ENCODE assay signal across 13 mouse cellular contexts in the genomic region with DNA sequence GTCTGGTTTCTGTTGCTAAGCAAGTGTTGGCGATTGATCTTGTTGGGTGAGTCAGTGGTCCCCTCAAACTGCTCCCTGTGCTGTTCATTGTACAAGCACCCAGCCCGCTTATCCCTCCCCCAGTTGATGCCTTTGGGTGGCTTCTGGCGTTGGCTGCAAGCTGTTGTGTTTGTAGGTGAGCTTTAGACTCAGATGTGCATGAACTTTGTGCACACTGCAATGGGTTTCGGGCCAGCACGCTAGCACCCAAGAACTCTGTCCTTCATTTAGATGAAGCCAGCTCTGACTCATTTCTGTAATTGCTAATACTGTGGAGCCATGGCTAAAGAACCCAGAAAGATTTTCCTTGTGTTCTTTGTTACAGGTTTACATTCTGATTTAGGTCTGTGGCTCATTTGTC.
DNase-seq lines count a peak whose midpoint lies in the region.
"Had no signal": no experiment of that assay in that cellular context is flagged by ENCODE, and none has a peak within 500 bp of the region (broad histone marks: within the 10 kb centered on the region; RNA-seq: fewer than 3 reads in every experiment).

No protein-coding gene starts in this region.

- peak; percentile 54 for DNase-seq in adrenal gland, postnatal 14 days
- DNase-seq in adrenal gland, postnatal 25 days: no peak
- DNase-seq in kidney, postnatal 14 days: peak; percentile 36
- no peak for DNase-seq in kidney, postnatal 10 days
- DNase-seq in testis, postnatal 10 days (ENCODE audit: low spot score): peak; percentile 36
- no peak for DNase-seq in testis, postnatal 14 days (ENCODE audit: low spot score)
- no peak for DNase-seq in c-Kit-positive CD71-positive TER-119-positive erythroid progenitor cells, embryonic 14.5 days (ENCODE audit: low spot score)
- DNase-seq: cerebellum, adult 2 months; cerebellum, postnatal 36 days; embryo, embryonic 11 days; liver, embryonic 13.5 days; lung, adult 2 months; lung, postnatal 14 days had no signal

Comparison
In these comparisons a context has a peak if more than half of its experiments do, and no peak if none do; other contexts are left out.
1. DNase-seq: peak in adrenal gland, postnatal 14 days (single experiment), kidney, postnatal 14 days (single experiment) and testis, postnatal 10 days (single experiment); none in adrenal gland, postnatal 25 days (single experiment), kidney, postnatal 10 days (single experiment), testis, postnatal 14 days (single experiment) and c-Kit-positive CD71-positive TER-119-positive erythroid progenitor cells, embryonic 14.5 days (single experiment).